Mouse (Mus musculus) neural tube, embryonic 10.5 days (tissue): ENCODE measurements around the gene Tmem150a.

Experiments used
- DNase-seq: peaks from one replicate; pipeline ENCODE4 v3.0.0-alpha.2; 2017; ENCODE audit warnings: low spot score; ENCODE audit errors: extremely low spot score

Tmem150a gene

GRCm38 (mm10) chr6:72371571-72371970 is 16.3 kb downstream of the Tmem150a start:
- DNase-seq = no peak

DNA sequence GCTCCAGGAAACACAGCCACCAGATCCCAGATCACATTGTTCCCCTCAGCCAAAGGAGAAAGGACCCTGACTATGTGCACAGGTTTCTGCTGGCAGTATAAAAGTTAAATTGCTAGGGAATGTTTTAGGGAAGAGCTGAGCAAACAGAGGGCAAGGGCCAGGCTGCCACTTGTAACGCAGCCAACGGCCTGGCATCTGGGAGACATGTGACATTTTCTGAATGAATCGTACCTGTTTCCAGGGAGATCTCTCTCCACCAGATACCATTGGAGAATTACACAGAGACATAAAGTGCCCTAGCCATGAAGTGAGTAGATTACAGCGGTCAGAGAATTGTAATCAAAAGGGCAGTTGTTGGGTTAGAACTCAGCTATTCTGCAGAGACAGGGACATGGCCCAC is 17.9 kb downstream of the Tmem150a start:
- no peak for DNase-seq

DNA sequence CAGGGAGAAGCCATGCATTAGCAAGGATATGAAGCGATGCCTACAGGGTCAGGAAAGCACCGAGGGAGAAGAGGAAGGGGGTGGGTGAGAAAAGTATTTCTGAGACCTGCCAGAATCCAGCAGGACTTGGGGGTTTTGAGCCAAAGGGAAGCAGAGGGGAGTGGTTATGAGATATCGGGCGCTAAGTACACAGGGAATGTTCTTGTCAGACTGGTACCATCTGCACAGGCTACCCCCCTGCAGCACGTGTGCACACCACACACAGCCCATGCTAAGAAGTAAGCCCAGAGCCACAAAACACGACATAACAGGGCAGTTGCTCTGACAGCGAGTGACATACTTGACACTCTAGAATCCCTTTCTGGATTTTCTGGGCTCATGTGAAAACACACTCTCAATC is 19.0 kb downstream of the Tmem150a start:
- no peak for DNase-seq

- no peak for DNase-seq
Measured at GRCm38 (mm10) chr6:72374820-72375563, 19.7 kb downstream of the Tmem150a start.

DNA sequence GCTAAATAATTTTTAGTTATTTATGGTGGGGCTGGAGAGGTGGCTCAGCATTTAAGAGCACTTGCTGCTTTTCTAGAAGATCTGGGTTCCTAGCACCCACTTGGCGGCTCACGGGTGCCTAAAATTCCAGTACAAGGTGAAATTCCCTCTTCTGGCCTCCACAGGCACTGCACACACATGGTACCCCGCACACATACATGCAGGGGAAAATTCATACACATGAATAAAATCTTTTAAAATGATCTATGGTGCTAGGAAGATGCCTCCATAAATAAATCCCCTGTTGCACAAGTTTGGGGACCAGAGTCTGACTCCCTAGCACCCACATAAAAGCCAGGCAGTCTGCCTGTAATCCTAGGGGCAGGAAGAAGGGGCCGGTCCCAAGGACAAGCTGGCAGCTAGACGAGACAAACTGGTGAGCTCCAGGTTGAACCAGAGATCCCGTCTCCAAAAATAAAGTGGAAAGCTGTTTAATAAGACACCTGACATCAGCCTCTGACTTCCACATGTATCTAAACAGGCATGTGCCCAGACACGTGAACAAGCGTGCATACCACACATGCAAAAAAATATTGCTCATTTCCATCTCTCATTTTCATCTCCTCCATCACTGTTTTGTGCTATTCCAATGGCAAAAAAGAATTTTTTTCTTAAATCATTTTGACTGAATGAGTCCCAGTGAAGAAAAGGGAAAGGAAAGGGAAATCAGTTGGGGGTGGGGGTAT is 23.4 kb downstream of the Tmem150a start:
- DNase-seq = no peak

GRCm38 (mm10) chr6:72379377-72380130 is 24.3 kb downstream of the Tmem150a start:
- DNase-seq = no peak

- DNase-seq = peak; percentile 61
Measured at GRCm38 (mm10) chr6:72380131-72380770, 25.0 kb downstream of the Tmem150a start, which contains the start of gene Vamp5. TSS of gene Vamp5 (minus strand) at chr6:72380468.

- DNase-seq = no peak
Measured at GRCm38 (mm10) chr6:72382494-72382893, 27.2 kb downstream of the Tmem150a start.

DNA sequence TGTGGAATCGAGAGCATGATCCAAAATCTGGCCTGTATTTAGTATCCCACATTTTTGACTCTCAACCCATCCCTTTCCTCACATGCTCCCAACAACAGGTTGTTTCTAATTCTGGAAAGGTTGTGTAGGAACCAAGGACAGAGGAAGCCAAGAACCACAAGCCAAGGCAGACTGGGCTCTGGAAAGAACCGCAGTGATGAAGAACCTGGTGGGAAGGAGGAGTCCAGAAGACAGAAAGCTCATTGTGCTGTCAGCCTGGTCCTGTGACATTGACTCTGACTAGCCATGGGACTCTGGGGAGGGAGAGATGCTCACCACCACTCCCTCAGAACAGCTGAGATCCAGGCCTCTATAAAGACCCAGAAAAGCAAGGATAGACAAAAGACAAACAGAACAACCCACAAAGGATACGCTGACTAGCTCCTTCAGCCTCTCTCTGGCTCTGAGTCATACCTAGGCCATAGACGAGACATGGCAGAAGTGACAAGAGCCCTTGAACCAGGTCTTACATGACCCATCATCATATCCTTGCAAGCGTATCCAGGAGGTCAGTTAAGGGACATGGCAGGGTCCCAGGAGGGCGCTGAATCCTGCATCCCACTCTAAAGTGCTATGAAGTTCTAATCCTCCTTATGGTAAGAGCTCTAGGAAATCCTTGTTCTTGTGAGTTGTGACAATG is 28.0 kb downstream of the Tmem150a start:
- no peak for DNase-seq

DNA sequence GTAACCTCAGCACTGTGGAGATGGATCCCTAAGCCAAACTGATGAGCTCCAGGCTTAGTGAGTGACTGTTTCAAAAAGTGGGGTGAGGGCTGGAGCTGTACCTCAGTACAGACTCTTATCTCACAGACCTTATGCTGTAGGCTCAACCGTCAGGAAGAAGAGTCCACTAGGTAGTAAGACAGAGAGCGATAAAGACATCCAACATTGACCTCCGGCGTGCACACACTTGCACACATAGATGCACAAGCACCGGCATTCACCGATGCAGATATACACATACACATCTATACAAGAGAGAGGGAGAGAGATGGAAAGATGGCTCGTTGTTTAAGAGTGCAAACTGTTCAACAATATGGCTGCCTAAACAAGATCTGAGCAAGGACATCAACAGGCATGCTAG is 28.7 kb downstream of the Tmem150a start:
- no peak for DNase-seq

GRCm38 (mm10) chr6:72385258-72385657 is 30.0 kb downstream of the Tmem150a start:
- DNase-seq = no peak

GRCm38 (mm10) chr6:72386561-72386960 is 31.3 kb downstream of the Tmem150a start:
- DNase-seq = no peak

GRCm38 (mm10) chr6:72387816-72388215 is 32.6 kb downstream of the Tmem150a start:
- no peak for DNase-seq

DNA sequence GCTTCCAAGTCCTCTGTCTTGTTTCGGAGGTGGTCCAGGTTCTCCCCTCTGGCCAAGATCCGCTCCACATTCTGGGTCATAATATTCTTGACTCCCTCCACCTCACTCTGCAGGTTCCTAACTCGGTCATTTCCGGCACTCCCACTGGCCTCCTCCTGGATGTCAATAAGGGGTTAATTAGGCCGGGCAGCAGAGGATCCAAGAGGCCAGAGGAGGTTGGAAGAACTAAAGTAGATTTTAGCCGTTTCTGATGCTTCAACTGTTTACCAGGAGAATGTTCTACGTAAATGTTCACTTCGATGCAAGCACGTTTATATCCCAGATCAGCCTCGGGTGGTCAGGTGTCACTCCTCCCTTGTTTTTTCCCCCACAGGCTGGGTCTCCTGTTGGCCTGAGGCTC is 33.0 kb downstream of the Tmem150a start:
- DNase-seq = no peak

GRCm38 (mm10) chr6:72388791-72389329 is 33.6 kb downstream of the Tmem150a start:
- no peak for DNase-seq

DNA sequence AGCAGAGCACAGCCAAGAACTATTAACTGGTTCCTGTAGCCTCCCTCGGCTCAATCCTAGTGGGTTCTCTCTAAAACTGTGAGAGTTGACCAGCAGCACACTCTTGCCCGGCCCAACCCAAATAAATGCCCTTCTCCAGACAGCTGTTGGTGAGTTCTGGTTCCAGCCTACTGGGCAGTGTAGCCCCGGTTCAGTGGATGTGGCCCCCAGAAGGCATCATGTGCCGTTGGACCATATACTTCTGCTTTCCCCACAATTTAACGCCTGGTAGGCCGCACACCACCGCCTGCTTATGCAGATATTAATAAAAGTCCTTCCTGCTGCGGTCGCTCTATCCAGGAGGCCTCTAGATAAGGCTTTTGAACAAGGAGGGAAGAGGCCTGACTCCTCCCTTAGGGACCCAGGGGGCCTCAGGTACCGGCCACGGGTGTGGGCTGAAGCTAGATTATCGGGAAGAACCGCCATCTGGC is 34.3 kb downstream of the Tmem150a start:
- no peak for DNase-seq

- peak; percentile 71 for DNase-seq
Measured at GRCm38 (mm10) chr6:72389941-72390771, 34.9 kb downstream of the Tmem150a start, which contains the start of gene Vamp8. TSS of gene Vamp8 (minus strand) at chr6:72390703.

- DNase-seq = peak; percentile 55
Measured at GRCm38 (mm10) chr6:72390795-72391521, 35.7 kb downstream of the Tmem150a start.

DNA sequence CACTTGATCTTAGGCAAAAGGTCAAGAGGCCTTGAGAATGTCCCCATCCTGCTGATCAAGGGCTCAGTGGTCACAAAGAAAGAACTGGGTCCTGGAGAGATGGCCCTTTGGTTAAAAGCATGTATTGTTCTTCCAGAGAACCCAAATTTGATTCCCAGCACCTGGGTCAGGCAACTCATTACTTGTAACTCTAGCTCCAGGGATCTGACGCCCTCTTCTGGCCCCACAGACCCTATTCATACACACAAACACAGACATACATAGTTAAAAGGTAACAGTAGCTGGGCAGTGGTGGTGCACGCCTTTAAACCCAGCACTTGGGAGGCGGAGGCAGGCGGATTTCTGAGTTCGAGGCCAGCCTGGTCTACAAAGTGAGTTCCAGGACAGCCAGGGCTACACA is 37.1 kb downstream of the Tmem150a start:
- DNase-seq = no peak
